Mouse (Mus musculus) liver, postnatal 0 days (tissue): ENCODE data around the gene Gm6685. TPM values are rescaled to one million over a fixed set of nuclear protein-coding genes. Genes with fewer than 3 reads are reported as not detected.
A peak's percentile ranks its signal among the peaks of the same experiment; 100 is the strongest.

Experiments used
- ATAC-seq: fragments of 200-750 bp; cut with Nextera tagmentation; 2 replicates; pipeline ENCODE4 v1.8.0; 2017; ENCODE audit warnings: mild to moderate bottlenecking, moderate library complexity
- DNase-seq: peaks from one replicate; pipeline ENCODE4 v3.0.0-alpha.2; 2016
- H3K27ac ChIP-seq: fragments of 300-500 bp; sonication (generic); 2 replicates; pipeline ENCODE4 v1.5.1; 2014; ENCODE audit warnings: antibody characterized with exemption, moderate library complexity, mild to moderate bottlenecking, low read depth
- H3K27me3 ChIP-seq: fragments of 300-500 bp; sonication (generic); 2 replicates; pipeline ENCODE4 v1.6.1; 2014; ENCODE audit warnings: low read length, control low read depth, mixed read lengths; ENCODE audit not compliant: insufficient read depth
- H3K36me3 ChIP-seq: fragments of 300-500 bp; sonication (generic); replicated peaks from 2 replicates; pipeline ENCODE4 v1.6.1; 2014; ENCODE audit warnings: mild to moderate bottlenecking, control low read depth, low read length, moderate library complexity, mixed read lengths; ENCODE audit not compliant: insufficient read depth
- H3K4me1 ChIP-seq: fragments of 300-500 bp; sonication (generic); 2 replicates; pipeline ENCODE4 v1.6.1; 2014; ENCODE audit warnings: antibody characterized with exemption, mild to moderate bottlenecking, control low read depth; ENCODE audit not compliant: insufficient read depth
- H3K4me2 ChIP-seq: fragments of 300-500 bp; sonication (generic); 2 replicates; pipeline ENCODE4 v1.6.1; 2014; ENCODE audit warnings: low read depth, mild to moderate bottlenecking, low read length, moderate library complexity, mixed read lengths
- H3K4me3 ChIP-seq: fragments of 300-500 bp; sonication (generic); 2 replicates; pipeline ENCODE4 v1.5.1; 2014; ENCODE audit warnings: low read depth, low read length
- H3K9ac ChIP-seq: fragments of 300-500 bp; sonication (generic); replicated peaks from 2 replicates; pipeline ENCODE4 v1.6.1; 2014; ENCODE audit warnings: mild to moderate bottlenecking, moderate library complexity
- H3K9me3 ChIP-seq: fragments of 300-500 bp; sonication (generic); 2 replicates; pipeline ENCODE4 v1.6.1; 2016; ENCODE audit warnings: mild to moderate bottlenecking, control low read depth, low read length, mixed read lengths
- CTCF ChIP-seq: sonication (generic); IDR thresholded peaks from 2 replicates; pipeline ENCODE4 v1.5.1; 2016; ENCODE audit warnings: antibody characterized with exemption, low read depth
- EP300 ChIP-seq: IDR thresholded peaks from 2 replicates; pipeline ENCODE4 v1.6.1; 2016; ENCODE audit warnings: antibody characterized with exemption, low read depth, mild to moderate bottlenecking
- WGBS: fragments of 180-500 bp; shearing (Covaris S2); extraction: QIAGEN DNeasy Blood & Tissue Kit; methylation state at CpG from one replicate; pipeline ENCODE4 v1.1.7; 2014; ENCODE audit not compliant: insufficient replicate concordance; 5-methylcytosine and 5-hydroxymethylcytosine counted together
- polyA plus RNA-seq: library from polyadenylated mRNA; unstranded; fragments of >200 nt; fragmentation: Nextera tagmentation; extraction: Ambion mirVana; gene quantifications from 2 replicates; pipeline ENCODE4 v1.2.1, GENCODE M21; 2015

Gm6685 gene
- polyA plus RNA-seq, 1 experiment from 2014 or later: not detected

DNA sequence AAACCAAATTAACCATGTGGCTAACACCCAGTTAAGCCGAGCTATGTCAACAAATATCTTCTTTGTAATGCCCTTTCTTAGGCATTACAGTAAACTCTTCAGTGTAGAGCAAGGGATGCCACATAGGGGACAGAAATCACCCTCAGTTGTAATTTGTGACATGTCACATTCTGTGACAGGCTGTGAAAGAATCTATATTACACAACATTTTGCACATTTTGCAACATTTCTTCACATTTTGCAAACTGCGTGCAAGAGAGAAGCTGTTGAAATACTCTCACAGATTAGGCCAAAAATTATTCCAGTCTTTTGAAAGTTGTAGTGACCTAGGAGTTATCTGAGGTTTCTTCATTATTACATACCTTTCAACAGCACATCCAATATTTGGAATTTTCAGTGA, 3.8 kb upstream of the Gm6685 start:
- Histone ChIP-seq H3K36me3 (no peaks in the 10 kb centered on the region), H3K4me2 (no peak overlapping the region)
- 59% methylated on average over 2 of the region's 2 CpGs for WGBS

DNA sequence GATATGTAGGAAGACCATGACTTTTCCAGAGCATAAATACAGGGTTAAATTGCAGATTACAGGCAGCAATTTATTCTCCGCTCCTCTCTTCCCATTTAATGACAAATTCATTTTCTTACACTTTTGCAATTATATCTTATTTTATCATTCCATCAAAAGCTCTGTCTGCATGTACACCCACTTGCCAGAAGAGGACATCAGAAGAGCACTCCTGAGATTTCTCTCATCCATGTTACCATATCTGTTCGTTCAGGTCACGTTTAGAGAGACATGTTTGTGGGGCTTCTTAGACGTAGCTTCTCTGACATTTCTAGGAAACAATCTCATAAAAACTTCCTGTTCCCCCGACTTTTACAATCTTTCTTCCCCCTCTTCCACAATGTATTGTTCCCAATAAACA, 2.2 kb upstream of the Gm6685 start:
- 55% methylated on average over 5 of the region's 5 CpGs for WGBS
- no peak overlapping the region for H3K27ac ChIP-seq
- TF ChIP-seq EP300: no peak
- TF ChIP-seq CTCF: 0 out of 2 replicates have a peak, but pooled peaks have one; percentile 12
- DNase-seq (no peak), ATAC-seq (no peak)
- H3K36me3 ChIP-seq: no peaks in the 10 kb centered on the region
- H3K4me1 ChIP-seq: no peaks in the 10 kb centered on the region
- H3K9me3 ChIP-seq: no peaks in the 10 kb centered on the region
- H3K9ac ChIP-seq: no peak overlapping the region
- H3K4me2 ChIP-seq: no peak overlapping the region
- H3K4me3 ChIP-seq: no peak overlapping the region
- no peaks in the 10 kb centered on the region for H3K27me3 ChIP-seq

More for the DNA sequence above, 3.8 kb upstream of the Gm6685 start:
- H3K9me3 ChIP-seq: no peaks in the 10 kb centered on the region
- H3K27me3 ChIP-seq: no peaks in the 10 kb centered on the region
- no peak overlapping the region for H3K4me3 ChIP-seq
- H3K4me1 ChIP-seq: no peaks in the 10 kb centered on the region
- TF ChIP-seq EP300 (no peak), CTCF (no peak)
- no peak overlapping the region for H3K27ac ChIP-seq
- DNase-seq (no peak), ATAC-seq (peak; percentile 51)
- H3K9ac ChIP-seq: no peak overlapping the region

DNA sequence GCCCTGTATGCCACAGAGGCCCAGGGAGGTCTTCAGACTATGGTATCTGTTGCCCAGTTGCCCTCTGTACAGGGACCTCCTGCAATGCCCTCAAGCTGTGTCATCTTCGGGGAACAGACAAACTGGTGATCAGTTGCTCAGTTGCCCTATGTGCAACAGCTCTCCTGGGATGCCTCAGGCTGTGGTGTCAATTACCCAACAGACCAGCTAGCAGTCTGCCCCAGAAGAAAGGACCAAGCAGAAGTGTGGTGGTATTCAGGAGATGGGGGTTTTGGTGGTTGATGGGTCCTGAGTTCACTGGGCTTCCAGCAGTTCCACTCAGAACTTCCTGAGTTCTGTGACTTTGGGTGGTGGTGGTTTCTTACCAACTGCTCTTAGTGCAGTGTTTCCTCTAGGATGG, 11.8 kb downstream of the Gm6685 start:
- Histone ChIP-seq H3K4me2 (no peak overlapping the region), H3K4me1 (no peaks in the 10 kb centered on the region), H3K4me3 (no peak overlapping the region), H3K36me3 (no peaks in the 10 kb centered on the region), H3K27me3 (no peaks in the 10 kb centered on the region), H3K27ac (no peak overlapping the region), H3K9ac (no peak overlapping the region), H3K9me3 (no peaks in the 10 kb centered on the region)
- TF ChIP-seq CTCF (no peak), EP300 (no peak)
- DNase-seq (no peak), ATAC-seq (no peak)
- WGBS: 31% methylated on average over 1 of the region's 1 CpGs

DNA sequence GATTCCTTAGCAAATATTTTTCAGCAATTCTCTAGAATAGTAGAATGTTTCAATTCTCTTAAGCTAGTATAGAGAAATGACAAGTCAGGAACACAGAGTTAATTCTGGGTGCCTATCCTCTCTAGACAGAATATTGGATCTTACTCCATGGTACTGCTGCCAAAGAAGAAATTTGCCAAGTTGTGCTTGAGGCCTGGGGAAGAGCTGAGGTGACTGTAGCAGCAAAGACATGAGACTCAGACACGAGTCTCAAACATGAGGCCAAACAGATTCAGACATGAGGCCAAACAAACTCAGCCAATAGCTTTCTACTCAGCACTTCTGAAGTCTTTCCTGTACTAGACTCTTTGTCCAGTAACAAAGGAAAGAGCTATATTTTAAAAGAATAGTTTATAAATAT, 26.3 kb downstream of the Gm6685 start:
- TF ChIP-seq EP300 (no peak), CTCF (no peak)
- Histone ChIP-seq H3K9me3 (no peaks in the 10 kb centered on the region), H3K36me3 (no peaks in the 10 kb centered on the region), H3K27me3 (no peaks in the 10 kb centered on the region), H3K27ac (no peak overlapping the region), H3K4me1 (no peaks in the 10 kb centered on the region), H3K4me2 (no peak overlapping the region), H3K9ac (no peak overlapping the region), H3K4me3 (no peak overlapping the region)
- no peak for DNase-seq
- 61% methylated on average over 1 of the region's 1 CpGs for WGBS
- no peak for ATAC-seq

DNA sequence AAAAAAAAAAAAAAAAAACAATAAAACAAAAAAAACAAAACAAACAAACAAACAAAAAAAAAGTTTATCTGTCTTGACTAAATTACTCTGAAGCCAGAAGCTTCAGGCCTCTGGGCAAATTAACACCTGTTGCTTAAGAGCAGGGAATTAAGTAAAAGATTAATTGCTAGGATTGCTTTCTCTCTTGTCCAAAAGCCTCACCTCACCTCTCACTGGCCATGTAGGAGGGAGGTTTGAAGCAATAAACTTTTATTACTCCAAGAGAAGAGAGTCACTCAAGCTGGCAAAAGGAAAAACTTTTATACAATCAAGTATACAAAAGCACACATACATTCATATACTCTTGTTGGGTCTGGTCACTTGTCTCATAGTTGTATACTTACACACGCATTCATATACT, 31.9 kb downstream of the Gm6685 start:
- ATAC-seq (no peak), DNase-seq (no peak)
- Histone ChIP-seq H3K9me3 (no peaks in the 10 kb centered on the region), H3K4me1 (no peaks in the 10 kb centered on the region), H3K27me3 (no peaks in the 10 kb centered on the region), H3K36me3 (no peaks in the 10 kb centered on the region), H3K4me2 (no peak overlapping the region), H3K4me3 (no peak overlapping the region), H3K27ac (no peak overlapping the region), H3K9ac (no peak overlapping the region)
- 67% methylated on average over 1 of the region's 1 CpGs for WGBS
- no peak for TF ChIP-seq CTCF

DNA sequence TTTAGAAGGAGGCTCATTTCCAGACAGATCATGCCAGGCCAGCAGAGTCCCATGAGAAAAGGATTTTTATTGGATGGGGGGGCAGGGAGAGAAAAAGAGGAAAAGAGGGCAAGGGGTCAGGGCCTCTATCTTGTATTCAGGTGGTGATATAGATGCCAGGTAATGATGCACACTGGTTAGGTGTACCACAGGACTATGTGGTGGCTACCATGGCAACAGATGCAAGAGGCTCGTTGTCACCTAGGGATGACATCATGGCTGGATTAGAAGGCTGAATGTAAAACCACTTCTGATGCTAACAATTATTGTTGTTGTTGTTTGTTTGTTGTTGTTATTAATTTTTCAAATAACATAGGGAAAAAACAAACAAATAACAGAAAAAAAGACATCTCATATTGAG, 49.2 kb downstream of the Gm6685 start:
- Histone ChIP-seq H3K4me1 (no peaks in the 10 kb centered on the region), H3K4me3 (no peak overlapping the region), H3K27ac (no peak overlapping the region), H3K9me3 (no peaks in the 10 kb centered on the region), H3K9ac (no peak overlapping the region), H3K36me3 (no peaks in the 10 kb centered on the region), H3K27me3 (no peaks in the 10 kb centered on the region), H3K4me2 (no peak overlapping the region)
- TF ChIP-seq CTCF: no peak
- ATAC-seq: no peak
- 64% methylated on average over 1 of the region's 1 CpGs for WGBS
- no peak for DNase-seq

Other genes starting within 250 kb of the Gm6685 start
- 0.02 TPM in 1 of 2 replicates, not detected in the other for gene Ccdc85a, start 244.5 kb upstream of the Gm6685 start, polyA plus RNA-seq